Mouse (Mus musculus) urinary bladder, adult 18-20 months (tissue): ENCODE measurements around the gene Olfr56.

Experiments
- DNase-seq, 2 experiments: peaks; one replicate each; pipeline ENCODE4 v3.0.0; 2022; ENCODE audit warnings: low spot score in 2 of 2, mixed read lengths in 2 of 2

The Olfr56 gene

GRCm38 (mm10) chr11:49091171-49091570 lies 112.5 kb downstream of the Olfr56 start:
- no peak for DNase-seq

- no peak for DNase-seq
Observed at GRCm38 (mm10) chr11:49092053-49092586, 113.4 kb downstream of the Olfr56 start.

- DNase-seq, result no peak
Observed at GRCm38 (mm10) chr11:49092786-49093185, 114.1 kb downstream of the Olfr56 start.

GRCm38 (mm10) chr11:49093861-49094660 lies 115.4 kb downstream of the Olfr56 start:
- DNase-seq, result no peak

- no peak for DNase-seq
Observed at GRCm38 (mm10) chr11:49095367-49095766, 116.7 kb downstream of the Olfr56 start.

- no peak for DNase-seq
Observed at GRCm38 (mm10) chr11:49100409-49100808, 121.7 kb downstream of the Olfr56 start.

- no peak for DNase-seq
Observed at GRCm38 (mm10) chr11:49101500-49101899, 122.8 kb downstream of the Olfr56 start.

- DNase-seq, result peak; percentile 67 to 74
Observed at GRCm38 (mm10) chr11:49103047-49103693, 124.5 kb downstream of the Olfr56 start.

- no peak for DNase-seq
Observed at GRCm38 (mm10) chr11:49105752-49106151, 127.1 kb downstream of the Olfr56 start.

GRCm38 (mm10) chr11:49107650-49108537 lies 129.2 kb downstream of the Olfr56 start:
- DNase-seq, result no peak

- DNase-seq, result no peak
Observed at GRCm38 (mm10) chr11:49108833-49109232, 130.1 kb downstream of the Olfr56 start.

- DNase-seq, result no peak
Observed at GRCm38 (mm10) chr11:49111000-49111399, 132.3 kb downstream of the Olfr56 start.

- no peak for DNase-seq
Observed at GRCm38 (mm10) chr11:49112624-49113219, 134.0 kb downstream of the Olfr56 start.

- no peak for DNase-seq
Observed at GRCm38 (mm10) chr11:49114158-49114557, 135.5 kb downstream of the Olfr56 start.

GRCm38 (mm10) chr11:49114774-49115173 lies 136.1 kb downstream of the Olfr56 start, which contains the start of gene Olfr1396:
Gene Olfr1396, minus strand, starts transcription at chr11:49114874.
- no peak for DNase-seq

- DNase-seq, result no peak
Observed at GRCm38 (mm10) chr11:49119635-49120034, 140.9 kb downstream of the Olfr56 start.

GRCm38 (mm10) chr11:49124169-49124568 lies 145.5 kb downstream of the Olfr56 start:
- no peak for DNase-seq

GRCm38 (mm10) chr11:49141974-49142373 lies 163.3 kb downstream of the Olfr56 start, which contains the start of gene Olfr1395:
Gene Olfr1395, plus strand, starts transcription at chr11:49142274.
- DNase-seq, result no peak

- no peak for DNase-seq
Observed at GRCm38 (mm10) chr11:49154077-49154476, 175.4 kb downstream of the Olfr56 start, which contains the start of gene Olfr1394. Gene Olfr1394, plus strand, starts transcription at chr11:49154377.

- no peak for DNase-seq
Observed at GRCm38 (mm10) chr11:49156821-49157814, 178.4 kb downstream of the Olfr56 start.
